Mouse (Mus musculus) urinary bladder, postnatal 0 days (tissue): Measurements from ENCODE around the gene Nxph1. TPM values are rescaled to one million over a fixed set of nuclear protein-coding genes. Genes with fewer than 3 reads are reported as not detected.

Source experiments
- polyA plus RNA-seq: library from polyadenylated mRNA; unstranded; fragments of >200 nt; fragmentation: Nextera tagmentation; extraction: Ambion mirVana; gene quantifications from 2 replicates; pipeline ENCODE4 v1.2.1, GENCODE M21; 2015

Nxph1 gene
- polyA plus RNA-seq, result 0.22 and 0.35 TPM in 2 replicates

DNA sequence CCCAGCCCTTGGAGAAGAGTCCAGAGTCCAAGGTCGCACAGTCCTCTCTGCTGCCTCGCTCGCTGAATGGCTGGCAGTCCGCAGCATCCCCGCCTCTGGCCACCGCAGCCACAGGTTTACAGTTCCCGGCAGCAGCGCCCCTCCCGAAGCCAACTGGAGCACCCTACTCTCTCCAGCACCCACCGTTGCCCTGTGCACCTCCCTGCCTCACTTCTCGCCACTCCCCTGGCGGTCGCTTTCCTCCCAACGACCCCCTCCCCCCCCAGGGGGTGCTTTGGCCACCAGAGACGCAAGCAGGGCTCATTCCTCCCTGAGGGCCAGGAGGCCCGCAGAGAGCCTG lies at the start of gene Nxph1:
Gene Nxph1 (plus strand): TSS at position 301 of the 340 bp plus-strand sequence.

Other genes with a start within 250 kb of the Nxph1 start
- gene Ica1, start 169.9 kb upstream of the Nxph1 start, polyA plus RNA-seq, result 13.4 and 14.5 TPM in 2 replicates